Mouse (Mus musculus): ENCODE data around the gene Msx2.

GRCm38 (mm10) chr13:53518306-53518705 is 45.4 kb upstream of the Msx2 start:
- TF ChIP-seq TAL1 (IDR thresholded peaks at IDR 0.05; ENCODE audit: low read length) = no peak
- TF ChIP-seq GATA1 (IDR thresholded peaks at IDR 0.05; ENCODE audit: low read length) = no peak
